25 mouse cellular contexts compared by ENCODE assay signal in the genomic region with DNA sequence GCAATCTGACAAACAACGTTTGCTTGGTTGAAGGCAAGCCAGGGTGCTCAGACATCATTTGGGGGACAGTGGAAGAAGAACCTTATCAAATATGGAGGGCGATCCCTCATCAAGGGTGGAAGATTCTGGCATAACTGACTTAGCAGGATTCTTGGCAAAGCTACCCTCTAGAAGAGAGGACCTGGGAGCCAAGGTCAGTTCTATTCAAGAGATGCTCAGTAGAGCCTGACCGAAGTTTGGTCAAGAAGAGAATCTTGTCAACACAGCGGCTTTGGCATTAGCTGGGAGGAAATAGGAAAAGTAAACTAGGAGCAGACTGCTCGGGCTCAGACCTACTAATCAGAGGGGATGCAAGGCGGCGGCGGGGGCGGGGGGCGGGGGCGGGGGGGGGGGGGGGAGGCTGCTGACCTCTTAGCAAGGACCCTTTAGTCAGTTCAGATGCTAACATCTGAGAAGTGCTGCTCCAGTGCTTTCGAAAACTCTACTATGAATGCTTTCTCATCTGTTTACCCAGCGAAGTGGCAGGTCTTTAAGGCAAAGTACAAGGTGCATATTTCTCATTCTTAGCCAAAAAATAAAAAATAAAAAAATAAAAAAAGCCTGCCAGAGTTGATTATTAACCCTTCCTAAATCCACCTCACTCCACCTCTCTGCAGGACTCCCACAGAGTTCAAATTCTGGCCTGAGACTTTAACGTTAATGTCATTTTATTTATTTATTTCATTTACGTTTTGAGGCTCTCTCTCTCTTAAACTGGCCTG. TPM values are rescaled to one million over a fixed set of nuclear protein-coding genes. Genes with fewer than 3 reads are reported as not detected.
DNase-seq lines count a peak whose midpoint lies in the region; ATAC-seq lines count a peak whose summit lies in the region.
"Had no signal": no experiment of that assay in that cellular context is flagged by ENCODE, and none has a peak within 500 bp of the region (broad histone marks: within the 10 kb centered on the region; RNA-seq: fewer than 3 reads in every experiment).

No protein-coding gene starts in this region.

- peaks cover 45% of the 10 kb centered on the region for H3K4me1 ChIP-seq in liver, embryonic 15.5 days (replicated peaks)
- H3K4me1 ChIP-seq in liver, embryonic 12.5 days: peaks cover 36% of the 10 kb centered on the region
- H3K4me1 ChIP-seq in kidney, embryonic 16.5 days (ENCODE audit: insufficient read depth, low read length): peaks cover 30% of the 10 kb centered on the region

- peak; percentile 63 to 86 for DNase-seq in kidney, adult 8-10 months
- peak; percentile 63 for DNase-seq in yolk sac, embryonic 10.5 days (ENCODE audit: low spot score)
- no peak for DNase-seq in spleen, adult 12 weeks (ENCODE audit: low spot score)
- DNase-seq in gastrocnemius, postnatal 36 days: no peak
- DNase-seq: adrenal gland, adult 2 months; cerebellum, adult 11 months; cerebellum, postnatal 36 days; embryo, embryonic 11 days; gastrocnemius, adult 2 months; liver, embryonic 13.5 days; right cerebral cortex, adult 18-20 months; thymus, adult 2 months had no signal

- H3K9me3 ChIP-seq in liver, embryonic 15.5 days (replicated peaks): no peaks in the 10 kb centered on the region
- H3K9me3 ChIP-seq in liver, embryonic 12.5 days (replicated peaks): no peaks in the 10 kb centered on the region
- no peaks in the 10 kb centered on the region for H3K9me3 ChIP-seq in kidney, embryonic 16.5 days (ENCODE audit: low read length)
- H3K9me3 ChIP-seq: embryonic facial prominence, embryonic 13.5 days; forebrain, embryonic 12.5 days; heart, embryonic 12.5 days; hindbrain, embryonic 10.5 days; limb, embryonic 10.5 days; liver, embryonic 13.5 days; lung, embryonic 15.5 days; midbrain, embryonic 10.5 days; neural tube, embryonic 15.5 days had no signal

- no peaks in the 10 kb centered on the region; the same call in 1 of the 2 replicates for H3K27me3 ChIP-seq in liver, embryonic 15.5 days
- no peaks in the 10 kb centered on the region for H3K27me3 ChIP-seq in liver, embryonic 12.5 days (replicated peaks)
- no peaks in the 10 kb centered on the region for H3K27me3 ChIP-seq in kidney, embryonic 16.5 days (ENCODE audit: insufficient read depth, low read length)
- H3K27me3 ChIP-seq: embryonic facial prominence, embryonic 13.5 days; forebrain, embryonic 12.5 days; heart, embryonic 12.5 days; liver, embryonic 13.5 days; lung, embryonic 15.5 days; neural tube, embryonic 15.5 days had no signal

- intact Hi-C loops in gastrocnemius, postnatal 36 days (cut with DNase I): loop anchor here (2.0 kb wide), 1 partner anchor 37 kb away; no protein-coding TSS in a partner anchor

- no peak overlapping the region for H3K4me2 ChIP-seq in liver, embryonic 15.5 days
- H3K4me2 ChIP-seq in liver, embryonic 12.5 days: no peak overlapping the region
- H3K4me2 ChIP-seq in kidney, embryonic 16.5 days (replicated peaks; ENCODE audit: low read depth, low read length): no peak overlapping the region

- no peaks in the 10 kb centered on the region for H3K36me3 ChIP-seq in liver, embryonic 15.5 days (replicated peaks)
- H3K36me3 ChIP-seq in liver, embryonic 12.5 days: no peaks in the 10 kb centered on the region
- H3K36me3 ChIP-seq in kidney, embryonic 16.5 days (ENCODE audit: insufficient read depth, low read length): 0 out of 2 replicates have a peak, but pooled peaks cover 2% of the 10 kb centered on the region
- H3K36me3 ChIP-seq: forebrain, embryonic 12.5 days; hindbrain, embryonic 10.5 days; liver, embryonic 13.5 days; lung, embryonic 15.5 days; midbrain, embryonic 10.5 days had no signal

- no peak for ATAC-seq in liver, embryonic 15.5 days (ENCODE audit: insufficient read depth)
- no peak for ATAC-seq in liver, embryonic 12.5 days
- no peak for ATAC-seq in kidney, embryonic 16.5 days (ENCODE audit: low FRiP score, low TSS enrichment)
- ATAC-seq: hindbrain, postnatal 0 days; intestine, embryonic 16.5 days had no signal

- WGBS in liver, embryonic 15.5 days (ENCODE audit: insufficient replicate concordance): 71% methylated on average over 15 of the region's 15 CpGs
- WGBS in liver, embryonic 12.5 days (ENCODE audit: insufficient replicate concordance): 86% methylated on average over 13 of the region's 15 CpGs
- WGBS in kidney, embryonic 16.5 days: 72% methylated on average over 9 of the region's 15 CpGs

- H3K4me3 ChIP-seq in liver, embryonic 15.5 days (replicated peaks): no peak overlapping the region
- H3K4me3 ChIP-seq in liver, embryonic 12.5 days: no peak overlapping the region
- H3K4me3 ChIP-seq in kidney, embryonic 16.5 days (ENCODE audit: low read length): no peak overlapping the region

- H3K27ac ChIP-seq in liver, embryonic 15.5 days (replicated peaks): peak overlapping the region; percentile 90
- no peak overlapping the region for H3K27ac ChIP-seq in liver, embryonic 12.5 days
- H3K27ac ChIP-seq in kidney, embryonic 16.5 days (ENCODE audit: low read length): peak overlapping the region; percentile 96

- no peak overlapping the region for H3K9ac ChIP-seq in liver, embryonic 15.5 days
- no peak overlapping the region for H3K9ac ChIP-seq in liver, embryonic 12.5 days
- 0 out of 2 replicates have a peak overlapping the region, but pooled peaks have one; percentile 12 for H3K9ac ChIP-seq in kidney, embryonic 16.5 days (replicated peaks; ENCODE audit: low read length)

RNA-seq across cellular contexts. Expression of a gene that starts 1.3 kb away (rescaled TPM):
- polyA plus RNA-seq in liver, embryonic 15.5 days (2015; fragmentation: Nextera tagmentation; extraction: Ambion mirVana): 7.5 and 8.4 TPM in 2 replicates
- polyA plus RNA-seq in liver, embryonic 12.5 days (2016; fragmentation: Nextera tagmentation; extraction: Ambion mirVana): 6.7 and 7.2 TPM in 2 replicates
- 29.9 and 30.0 TPM in 2 replicates for polyA plus RNA-seq in kidney, embryonic 16.5 days (2015; fragmentation: Nextera tagmentation; extraction: Ambion mirVana)
- 10 to 100 TPM; 52.6 to 58.4 TPM for total RNA-seq in gastrocnemius, postnatal 36 days (2021)

RNA-seq across cellular contexts. Expression of a gene that starts 37.9 kb away (rescaled TPM):
- polyA plus RNA-seq in liver, embryonic 15.5 days (2015; fragmentation: Nextera tagmentation; extraction: Ambion mirVana): 2.2 and 2.4 TPM in 2 replicates
- polyA plus RNA-seq in liver, embryonic 12.5 days (2016; fragmentation: Nextera tagmentation; extraction: Ambion mirVana): 6.2 TPM in 2 replicates
- 3.7 and 4.4 TPM in 2 replicates for polyA plus RNA-seq in kidney, embryonic 16.5 days (2015; fragmentation: Nextera tagmentation; extraction: Ambion mirVana)
- total RNA-seq in gastrocnemius, postnatal 36 days (2021): 10 to 100 TPM; 19.6 to 27.2 TPM

Comparison
In these comparisons a context has a peak if more than half of its experiments do, and no peak if none do; other contexts are left out.
1. DNase-seq: peak in kidney, adult 8-10 months (2 of 2) and yolk sac, embryonic 10.5 days (single experiment); none in spleen, adult 12 weeks (single experiment) and gastrocnemius, postnatal 36 days (0 of 2).